Mouse (Mus musculus) left cerebral cortex, postnatal 25 days (tissue): ENCODE measurements around the gene Acyp2. TPM values are rescaled to one million over a fixed set of nuclear protein-coding genes. Genes with fewer than 3 reads are reported as not detected.

Experiments used
- total RNA-seq, 2 experiments: library from RNA; stranded (reverse); gene quantifications; 2 replicates each; pipeline ENCODE4 v1.2.3; 2021

Acyp2 gene
- total RNA-seq, 2 experiments from 2014 or later, result 26.7 to 28.7 TPM

Other genes starting within 250 kb of the Acyp2 start
- 1 to 10 TPM in 1 of 2 experiments, under 1 TPM in 1; 0.55 to 1.0 TPM for gene 4930505A04Rik, start 177.8 kb downstream of the Acyp2 start, total RNA-seq
- gene Psme4, start 122.1 kb upstream of the Acyp2 start, total RNA-seq, result 10 to 100 TPM; 41.7 to 51.1 TPM
- gene Gpr75, start 235.8 kb upstream of the Acyp2 start, total RNA-seq, result 10 to 100 TPM; 11.1 to 11.2 TPM
- 10 to 100 TPM; 15.7 to 17.9 TPM for gene Asb3, start 235.8 kb upstream of the Acyp2 start, total RNA-seq